Mouse (Mus musculus) spleen, postnatal 10 days (tissue): ENCODE data around the gene Sun2.

ENCODE experiments used
- DNase-seq, 2 experiments: peaks; one replicate each; pipeline ENCODE4 v3.0.0; 2021 to 2022; ENCODE audit warnings: low spot score in 2 of 2

The Sun2 gene

DNA sequence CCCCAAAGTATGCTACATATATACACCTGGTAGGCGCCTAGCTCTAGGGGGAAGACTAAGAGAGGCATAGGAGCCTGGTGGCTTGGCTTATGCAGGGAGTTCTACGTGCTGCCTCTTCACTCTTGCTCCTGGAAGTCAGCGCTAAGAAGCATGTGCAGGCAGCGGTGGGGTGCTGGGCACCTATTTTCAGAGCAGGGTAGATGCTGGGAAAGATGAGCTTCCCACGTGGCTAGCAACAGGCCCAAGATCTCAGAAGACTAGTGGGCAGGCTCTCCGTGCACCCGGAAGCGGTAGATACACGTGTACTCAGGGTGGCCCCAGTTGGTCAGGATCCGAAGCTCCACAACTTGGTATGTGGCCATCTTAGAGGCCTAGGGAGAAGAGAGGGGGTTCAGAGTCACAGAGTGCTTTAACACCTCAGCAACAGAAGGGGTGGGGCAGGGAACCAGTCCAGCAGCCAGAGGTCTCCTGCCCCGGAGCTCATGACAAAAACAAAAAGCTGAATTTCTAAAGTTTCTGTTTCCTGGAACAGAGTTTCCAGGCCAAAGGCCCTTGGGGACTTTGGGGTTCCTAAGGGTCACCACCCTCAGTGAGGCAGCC lies 17.0 kb downstream of the Sun2 start:
- no peak for DNase-seq

DNA sequence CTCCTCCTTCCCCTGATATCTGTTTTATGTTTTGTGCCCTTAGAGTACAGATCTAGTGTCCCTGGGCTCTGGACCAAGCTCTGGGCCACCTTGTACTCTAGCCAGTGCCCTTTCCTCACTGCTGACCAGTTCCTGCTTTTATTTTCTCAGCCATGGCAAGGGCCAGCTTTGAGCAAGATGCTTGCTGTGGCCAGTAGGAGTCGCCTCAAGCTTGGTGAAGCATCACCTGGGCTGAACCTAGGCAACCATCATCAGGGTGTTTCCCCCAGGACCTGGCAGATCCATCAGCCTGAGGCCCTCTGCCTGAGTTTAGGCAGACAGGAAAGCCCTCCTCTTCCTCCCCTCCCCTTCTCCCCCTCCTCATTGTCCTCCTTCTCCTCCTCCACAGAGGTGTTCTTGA lies 18.9 kb downstream of the Sun2 start:
- peak; percentile 33 to 64 for DNase-seq

GRCm38 (mm10) chr15:79720796-79721195 lies 21.5 kb downstream of the Sun2 start:
- DNase-seq, result no peak

- DNase-seq, result no peak
Observed at GRCm38 (mm10) chr15:79720267-79720666, 22.1 kb downstream of the Sun2 start.

- no peak for DNase-seq
Observed at GRCm38 (mm10) chr15:79716710-79717109, 25.6 kb downstream of the Sun2 start.

- DNase-seq, result no peak
Observed at GRCm38 (mm10) chr15:79715646-79716045, 26.7 kb downstream of the Sun2 start.

- no peak for DNase-seq
Observed at GRCm38 (mm10) chr15:79708229-79708822, 34.0 kb downstream of the Sun2 start.

- DNase-seq, result no peak
Observed at GRCm38 (mm10) chr15:79706603-79707214, 35.6 kb downstream of the Sun2 start.

DNA sequence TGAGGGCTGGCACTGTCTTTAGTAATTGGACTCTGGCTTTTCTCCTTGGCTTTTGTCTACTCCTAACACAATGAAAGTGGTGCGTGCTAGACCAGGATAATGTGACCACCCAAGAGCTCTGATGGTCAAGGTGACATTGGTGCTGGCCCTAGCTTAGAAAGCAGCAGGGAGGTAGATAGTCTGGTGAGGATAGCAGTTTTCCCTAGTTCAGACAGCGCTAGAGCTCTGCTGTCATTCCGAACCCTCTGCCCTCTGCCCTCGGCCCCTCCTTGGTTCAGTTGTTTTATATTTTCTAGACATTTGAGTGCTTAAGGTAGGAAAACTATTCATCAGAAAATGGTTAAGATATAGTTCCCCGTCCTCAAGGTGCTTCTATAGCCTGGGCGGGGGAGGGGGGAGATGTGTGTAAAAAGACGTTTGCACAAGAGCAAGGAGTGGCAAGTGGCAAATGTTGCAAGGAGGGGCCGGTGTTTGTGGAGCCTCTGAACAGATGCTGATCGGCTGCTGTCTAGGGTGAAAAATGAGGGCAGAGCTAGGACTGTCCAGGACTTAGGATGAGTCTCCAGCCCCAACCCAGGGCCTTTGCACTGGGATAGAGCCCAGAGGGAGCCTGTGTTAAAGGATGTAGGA lies 44.7 kb downstream of the Sun2 start:
- DNase-seq, result no peak

DNA sequence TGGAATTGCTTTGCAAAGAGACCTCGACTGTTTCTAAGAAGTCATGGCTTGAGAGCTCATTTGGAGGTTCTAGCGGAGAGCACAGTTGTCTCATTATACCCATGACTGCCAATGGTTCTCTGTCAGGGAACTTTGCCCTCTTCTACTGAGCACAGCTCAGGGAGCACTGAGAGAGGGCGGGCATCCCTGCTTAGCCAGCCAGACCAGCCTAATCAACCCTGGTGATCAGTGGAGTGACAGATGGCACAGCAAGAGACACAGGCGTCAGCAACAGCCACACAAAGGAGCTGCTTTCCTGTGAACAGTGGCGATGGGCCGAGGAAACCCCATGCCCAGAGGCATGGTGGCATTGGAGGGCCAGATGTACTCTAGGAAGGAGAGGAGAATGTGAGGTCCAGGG lies 45.3 kb downstream of the Sun2 start:
- no peak for DNase-seq

DNA sequence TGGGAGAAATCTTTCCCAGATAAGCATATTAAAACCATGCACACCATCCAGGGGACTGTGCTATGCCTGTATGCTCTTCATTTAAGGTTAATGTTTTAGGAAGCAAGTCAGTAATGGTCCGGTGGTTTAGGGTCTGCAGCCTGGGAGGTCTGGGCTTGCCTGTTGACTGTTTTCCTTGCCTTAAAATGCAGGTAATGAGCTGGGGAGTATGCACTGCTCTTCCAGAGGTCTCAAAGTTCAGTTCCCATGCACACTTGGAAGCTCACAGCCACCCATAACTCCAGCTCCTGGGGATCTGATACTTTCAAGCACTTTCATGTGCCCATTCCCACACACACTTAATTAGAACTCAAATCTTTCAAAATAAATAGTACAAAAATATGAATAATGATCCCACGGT lies 45.8 kb downstream of the Sun2 start:
- DNase-seq, result no peak

DNA sequence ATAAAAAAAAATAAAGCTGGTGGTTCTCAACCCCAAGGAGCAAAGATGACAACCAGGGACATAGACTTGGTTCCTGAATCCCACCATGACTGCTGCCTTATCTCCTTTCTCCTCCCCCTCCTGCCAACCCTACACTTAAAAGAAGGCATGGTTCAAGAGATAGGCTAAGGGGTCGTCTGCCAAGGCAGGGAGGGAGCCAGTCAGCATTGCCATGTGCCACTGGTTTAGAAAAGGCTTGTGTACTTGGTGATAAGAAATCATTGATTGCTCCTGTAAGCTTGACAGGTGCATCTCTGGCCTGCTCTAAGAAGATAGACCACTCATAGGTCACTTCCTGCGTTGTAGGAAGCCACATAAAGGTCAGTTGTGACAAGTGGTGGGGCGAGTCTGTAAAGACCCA lies 46.8 kb downstream of the Sun2 start:
- DNase-seq, result peak in 1 of 2 experiments; percentile 30

DNA sequence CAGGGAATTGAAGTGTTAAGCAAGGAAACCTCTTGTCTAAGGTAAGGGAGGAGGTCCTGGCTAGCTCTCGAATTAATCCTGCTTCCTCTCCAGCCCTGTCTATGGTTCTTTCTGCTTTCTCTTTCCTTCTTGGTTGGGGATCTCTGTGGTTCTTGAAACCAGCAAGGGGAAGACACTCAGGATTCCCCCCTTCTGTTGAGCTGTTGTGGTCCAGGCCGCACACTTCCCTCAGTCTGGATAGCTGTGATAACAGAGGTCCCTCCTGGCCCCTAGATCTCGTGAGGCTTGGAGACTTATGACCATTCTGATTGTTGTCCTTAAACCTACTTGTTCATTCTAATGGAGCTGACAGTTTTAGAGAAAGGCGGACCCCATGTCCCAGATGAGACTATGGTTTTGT lies 47.8 kb downstream of the Sun2 start:
- DNase-seq, result peak in 1 of 2 experiments; percentile 47

DNA sequence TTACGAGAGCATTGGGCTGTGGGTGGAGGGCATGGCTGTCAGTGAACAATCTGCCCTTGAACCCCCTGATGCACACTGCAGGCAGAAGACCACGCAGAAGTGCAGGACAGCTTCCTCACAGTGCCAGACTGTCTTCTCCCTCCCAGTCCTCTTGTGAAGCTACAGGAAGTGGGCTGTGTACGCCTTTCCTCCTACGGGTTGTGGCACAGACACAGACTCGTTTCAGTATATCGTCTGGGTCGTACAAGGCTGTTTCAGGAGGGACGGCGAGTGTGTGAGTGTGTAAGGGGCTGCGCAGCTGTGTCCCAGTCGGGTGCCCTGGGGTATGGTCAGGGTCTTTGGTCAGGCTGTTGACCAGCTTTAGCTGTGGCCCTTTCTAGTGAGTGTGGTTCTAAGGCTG lies 48.6 kb downstream of the Sun2 start:
- peak; percentile 48 to 55 for DNase-seq

DNA sequence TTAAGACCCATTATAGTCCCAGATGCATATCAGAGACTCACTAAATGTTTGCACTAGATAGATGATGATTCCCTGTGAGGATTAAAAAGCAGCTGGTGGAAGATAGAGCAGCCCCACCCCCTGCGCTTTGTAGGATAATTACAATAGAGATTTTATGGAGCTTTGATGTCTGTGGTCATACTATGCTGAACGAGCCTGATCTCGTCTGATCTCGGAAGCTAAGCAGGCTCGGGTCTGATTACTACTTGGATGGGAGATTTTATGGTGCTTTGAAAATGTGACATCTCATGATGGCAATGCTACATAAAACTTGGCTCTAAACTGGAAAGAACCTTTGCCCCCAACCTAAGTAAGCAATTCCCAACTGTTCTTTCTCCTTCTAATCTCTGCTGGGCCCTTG lies 50.0 kb downstream of the Sun2 start:
- DNase-seq, result no peak

GRCm38 (mm10) chr15:79691023-79691508 lies 51.3 kb downstream of the Sun2 start:
- DNase-seq, result peak in 1 of 2 experiments; percentile 85

DNA sequence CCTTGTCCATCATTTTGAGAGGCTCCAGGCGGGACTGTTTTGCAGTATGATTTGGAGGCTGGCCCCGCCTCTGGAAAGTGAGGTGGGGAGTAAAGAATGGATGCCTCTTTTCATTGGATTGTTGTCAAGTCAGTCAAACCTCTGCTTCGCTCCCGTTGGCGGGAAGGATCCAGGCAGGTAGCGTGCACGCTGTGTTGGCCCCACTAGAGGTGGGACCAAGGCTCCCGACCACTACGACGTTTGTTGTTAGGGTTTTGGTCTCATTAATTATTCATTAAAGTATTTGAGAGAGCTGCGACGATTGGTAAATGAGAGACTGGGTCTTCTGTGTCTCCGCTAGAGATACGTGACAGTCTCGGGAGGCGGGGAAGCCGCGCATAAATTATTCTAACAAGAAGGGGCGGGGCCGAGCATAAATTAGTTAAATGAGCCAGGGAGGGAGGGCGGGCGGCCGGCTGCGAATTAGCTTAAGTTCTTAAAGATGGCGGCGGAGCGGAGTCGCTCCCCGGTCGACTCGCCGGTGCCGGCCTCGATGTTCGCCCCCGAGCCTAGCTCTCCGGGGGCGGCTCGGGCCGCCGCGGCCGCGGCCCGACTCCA lies 51.8 kb downstream of the Sun2 start, which contains the start of gene Gtpbp1:
Gtpbp1 (plus strand) TSS at position 420 of the 597 bp plus-strand sequence.
- DNase-seq, result peak; percentile 87 to 95

- DNase-seq, result no peak
Observed at GRCm38 (mm10) chr15:79689662-79690425, 52.5 kb downstream of the Sun2 start.

DNA sequence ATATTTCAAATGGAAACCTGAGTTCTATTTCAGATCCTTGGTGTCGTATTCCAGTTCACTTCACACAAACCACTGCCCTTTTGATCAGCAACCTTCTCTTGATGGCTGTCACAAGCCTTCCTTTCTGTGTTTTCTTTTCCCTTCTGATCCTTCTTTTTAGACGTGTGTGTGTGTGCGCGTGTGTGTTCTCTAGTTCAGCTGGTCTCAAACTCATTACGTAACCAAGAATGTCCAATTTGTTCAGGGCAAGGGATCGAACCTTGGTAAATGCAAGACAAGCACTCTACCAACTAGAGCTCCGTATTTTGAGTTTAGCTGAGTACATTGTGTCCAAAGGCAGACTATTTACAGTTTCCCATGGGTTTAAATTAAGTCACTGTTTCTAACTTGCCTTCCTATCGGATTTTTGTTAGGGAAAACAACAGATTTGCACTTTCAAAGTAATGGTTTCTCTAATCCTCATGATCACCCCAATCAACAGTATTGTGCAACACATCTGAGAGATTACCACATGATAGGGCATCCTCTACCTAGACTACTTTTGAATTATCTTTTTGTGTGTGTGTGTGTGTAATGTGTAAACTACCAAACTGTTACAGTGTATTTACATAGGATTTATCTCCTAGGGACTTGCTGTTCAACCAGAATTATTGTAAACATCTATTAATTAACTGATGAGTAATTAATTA lies 53.9 kb downstream of the Sun2 start:
- no peak for DNase-seq

- DNase-seq, result peak; percentile 98 to 99
Observed at GRCm38 (mm10) chr15:79687646-79688267, 54.6 kb downstream of the Sun2 start, which contains the start of gene Josd1. TSS of gene Josd1 (minus strand) at chr15:79687919.
